Mouse (Mus musculus): ENCODE measurements around the gene Dmac2. TPM values are rescaled to one million over a fixed set of nuclear protein-coding genes. Genes with fewer than 3 reads are reported as not detected.
A peak's percentile ranks its signal among the peaks of the same experiment; 100 is the strongest.

Dmac2 gene
- total RNA-seq, 2 experiments from 2014 or later: 51.0 to 55.7 TPM

DNA sequence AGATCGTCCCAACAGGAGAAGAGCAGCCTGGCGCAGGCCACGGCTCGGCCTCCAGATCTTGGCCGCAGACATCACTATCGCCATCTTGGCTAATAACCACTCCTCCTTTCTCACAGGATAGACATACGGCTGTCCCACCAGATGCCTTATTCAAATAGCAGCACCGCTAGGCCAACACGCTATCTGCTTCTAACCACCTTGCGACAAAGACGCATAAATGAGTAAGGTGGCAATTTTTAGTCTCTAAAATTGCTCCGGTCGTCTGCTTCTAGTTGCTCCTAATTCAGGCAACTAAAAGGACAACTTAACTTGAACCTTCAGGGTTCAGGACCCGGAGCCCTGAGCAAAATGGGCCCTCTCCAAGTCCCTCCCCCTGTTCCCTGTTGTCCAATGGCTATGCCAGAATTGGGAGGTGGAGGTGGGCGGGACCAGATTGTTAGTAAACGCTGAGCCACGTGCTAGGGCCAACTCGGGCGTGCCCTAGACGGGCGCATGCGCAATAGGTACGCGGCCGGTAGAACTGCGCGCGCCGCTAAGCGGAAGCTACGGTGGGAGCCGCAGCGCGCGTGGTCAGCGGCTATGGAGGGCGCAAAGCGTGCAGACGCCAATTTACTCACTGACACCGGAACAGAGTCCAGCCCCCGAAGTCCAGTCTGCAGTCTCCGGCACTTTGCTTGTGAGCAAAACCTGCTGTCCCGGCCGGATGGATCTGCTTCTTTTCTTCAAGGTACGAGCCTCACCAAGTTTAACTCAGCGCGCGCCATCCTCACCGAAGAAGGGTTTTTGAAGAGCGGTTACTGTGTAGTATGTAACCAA, 39.7 kb downstream of the Dmac2 start, which contains the start of the genes Bckdha and Exosc5:
Bckdha (minus strand) TSS at position 325 of the 816 bp plus-strand sequence.
Exosc5 (plus strand) TSS at position 508 of the 816 bp plus-strand sequence.
- DNase-seq (ENCODE audit: extremely low spot score in 1 of 2, low spot score in 2 of 2): peak; percentile 98 to 99
- intact Hi-C loops (cut with DNase I): loop anchor here (1.0 kb wide), 1 partner anchor 17 kb away; no protein-coding TSS in a partner anchor
- TF ChIP-seq CTCF (IDR thresholded peaks at IDR 0.05): no peak
- peak within 1 kb of the TSS; percentile 57 for H3K4me3 ChIP-seq
- H3K27ac ChIP-seq: peak within 1 kb of the TSS; percentile 92

DNA sequence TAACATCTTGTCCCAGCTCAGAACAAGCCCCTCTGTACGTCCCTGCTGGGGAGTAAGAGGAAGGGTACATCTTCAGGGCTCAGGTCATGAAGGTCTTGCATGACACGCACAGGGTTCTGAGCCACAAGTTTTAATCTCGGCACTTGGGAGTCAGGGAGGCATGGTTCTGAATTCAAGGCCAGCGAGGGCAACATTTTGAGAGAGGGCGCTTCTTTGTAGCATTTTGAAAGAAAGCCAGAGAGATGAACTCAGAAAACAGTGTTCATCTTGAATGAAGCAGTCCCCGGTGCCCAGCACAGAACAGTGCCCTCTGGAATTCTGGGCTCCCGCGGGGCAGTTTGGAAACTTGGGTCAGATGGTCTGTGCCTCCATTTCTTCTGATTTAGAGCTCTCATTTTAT, 47.2 kb downstream of the Dmac2 start:
- H3K27ac ChIP-seq: no peak overlapping the region
- DNase-seq (ENCODE audit: extremely low spot score in 1 of 2, low spot score in 2 of 2): no peak
- H3K4me3 ChIP-seq: no peak overlapping the region
- TF ChIP-seq CTCF (IDR thresholded peaks at IDR 0.05): no peak
- intact Hi-C loops (cut with DNase I): no loop called here

DNA sequence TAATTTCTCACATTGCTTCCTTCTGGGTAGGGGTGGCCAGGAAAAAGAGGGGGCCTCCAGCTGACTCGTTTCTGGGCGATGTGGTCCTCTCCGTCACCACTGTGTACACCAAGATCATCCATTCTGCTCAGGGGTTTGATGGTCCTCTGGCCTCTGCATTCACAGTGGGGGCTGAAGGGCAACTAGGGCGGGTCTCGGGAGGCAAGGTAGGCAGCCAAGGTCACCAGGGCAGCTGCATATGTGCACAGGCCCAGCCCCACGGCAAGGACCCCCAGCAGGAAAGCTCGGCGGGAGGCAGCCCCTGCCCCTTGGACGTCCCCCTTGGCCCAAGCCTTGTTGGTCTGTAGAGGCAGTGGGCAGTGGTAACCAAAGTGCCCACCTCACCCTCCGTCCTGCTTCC, 49.9 kb downstream of the Dmac2 start:
- intact Hi-C loops (cut with DNase I): no loop called here
- H3K27ac ChIP-seq: no peak overlapping the region
- no peak for TF ChIP-seq CTCF (IDR thresholded peaks at IDR 0.05)
- H3K4me3 ChIP-seq: no peak overlapping the region
- DNase-seq (ENCODE audit: extremely low spot score in 1 of 2, low spot score in 2 of 2): no peak

DNA sequence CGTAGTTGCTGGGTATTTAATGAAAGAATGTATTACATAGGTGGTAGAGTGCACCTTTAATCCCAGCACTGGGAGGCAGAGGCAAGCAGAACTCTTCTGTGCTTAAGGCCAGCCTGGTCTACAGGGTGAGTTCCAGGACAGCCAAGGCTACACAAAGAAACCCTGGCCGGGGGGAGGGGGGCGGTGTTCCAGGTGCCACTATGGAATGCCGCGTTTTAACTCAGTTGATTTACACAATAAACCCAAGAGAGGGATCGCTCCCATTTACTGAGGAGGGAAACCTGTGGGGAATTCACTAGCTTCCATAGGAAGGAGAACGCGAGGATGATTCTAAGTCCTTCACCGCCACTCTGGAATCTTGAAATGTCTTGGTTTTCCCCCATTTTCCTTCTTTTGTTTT, 50.4 kb downstream of the Dmac2 start:
- DNase-seq (ENCODE audit: extremely low spot score in 1 of 2, low spot score in 2 of 2): no peak
- intact Hi-C loops (cut with DNase I): no loop called here
- TF ChIP-seq CTCF (IDR thresholded peaks at IDR 0.05): no peak
- Histone ChIP-seq H3K27ac (no peak overlapping the region), H3K4me3 (no peak overlapping the region)

DNA sequence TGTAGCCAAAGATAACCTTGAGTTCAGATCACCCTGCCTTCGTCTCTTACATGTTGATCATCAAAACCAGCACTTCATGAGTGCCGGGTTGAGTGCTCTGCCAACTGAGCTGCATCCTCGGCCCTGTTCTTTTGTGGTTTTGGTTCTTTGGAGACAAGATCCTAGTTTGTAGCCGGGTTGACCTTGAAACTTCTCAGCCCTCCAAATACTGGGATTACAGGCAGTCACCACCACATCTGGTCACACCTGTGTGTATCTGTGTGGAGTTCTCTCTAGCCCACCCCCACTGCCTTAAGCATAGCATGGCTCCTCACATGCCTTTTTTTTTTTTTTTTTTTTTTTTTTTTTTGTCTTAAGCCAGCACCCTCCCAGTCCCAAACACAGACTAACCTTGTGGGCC, 50.9 kb downstream of the Dmac2 start:
- no peak overlapping the region for H3K4me3 ChIP-seq
- H3K27ac ChIP-seq: no peak overlapping the region
- no peak for TF ChIP-seq CTCF (IDR thresholded peaks at IDR 0.05)
- intact Hi-C loops (cut with DNase I): no loop called here
- no peak for DNase-seq (ENCODE audit: extremely low spot score in 1 of 2, low spot score in 2 of 2)

DNA sequence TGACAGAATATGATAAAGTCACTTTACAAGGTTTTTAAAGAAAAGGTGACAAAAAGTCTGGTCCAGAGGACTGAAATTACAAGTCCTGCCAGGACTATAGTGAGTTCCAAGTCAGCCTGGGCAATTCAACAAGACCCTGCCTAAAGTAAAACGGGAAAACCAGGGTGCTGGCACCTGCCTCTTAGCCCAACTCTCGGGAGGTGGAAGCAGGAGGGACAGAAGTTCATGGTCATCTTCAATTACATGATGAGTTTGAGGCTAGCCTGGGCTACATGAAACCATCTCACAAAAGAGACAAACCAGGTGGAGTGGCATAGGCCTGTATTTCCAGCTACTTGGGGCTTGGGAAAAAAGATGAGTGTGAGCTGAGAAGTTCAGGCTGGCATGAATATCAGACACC, 52.5 kb downstream of the Dmac2 start:
- DNase-seq (ENCODE audit: extremely low spot score in 1 of 2, low spot score in 2 of 2): no peak
- no peak for TF ChIP-seq CTCF (IDR thresholded peaks at IDR 0.05)
- H3K4me3 ChIP-seq: no peak overlapping the region
- H3K27ac ChIP-seq: no peak overlapping the region
- intact Hi-C loops (cut with DNase I): no loop called here

DNA sequence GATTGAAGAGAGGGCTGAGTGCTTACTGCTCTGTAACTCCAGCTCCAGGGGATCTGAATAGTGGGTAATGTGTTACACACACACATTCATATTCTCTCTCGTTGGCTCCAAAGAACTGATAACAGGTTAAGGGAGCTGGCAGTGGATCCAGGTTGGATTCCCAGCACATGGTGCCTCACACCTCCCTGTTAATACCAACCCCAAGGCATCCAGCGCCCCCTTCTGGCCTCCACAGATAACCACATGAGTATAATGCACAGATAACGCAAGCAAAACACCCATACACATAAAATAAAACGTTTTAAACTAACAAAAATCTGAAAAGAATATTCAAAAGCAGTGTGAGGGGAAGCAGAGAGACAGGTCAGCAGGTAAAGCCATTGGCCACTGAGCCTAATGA, 53.2 kb downstream of the Dmac2 start:
- TF ChIP-seq CTCF (IDR thresholded peaks at IDR 0.05): peak; percentile 14
- intact Hi-C loops (cut with DNase I): no loop called here

DNA sequence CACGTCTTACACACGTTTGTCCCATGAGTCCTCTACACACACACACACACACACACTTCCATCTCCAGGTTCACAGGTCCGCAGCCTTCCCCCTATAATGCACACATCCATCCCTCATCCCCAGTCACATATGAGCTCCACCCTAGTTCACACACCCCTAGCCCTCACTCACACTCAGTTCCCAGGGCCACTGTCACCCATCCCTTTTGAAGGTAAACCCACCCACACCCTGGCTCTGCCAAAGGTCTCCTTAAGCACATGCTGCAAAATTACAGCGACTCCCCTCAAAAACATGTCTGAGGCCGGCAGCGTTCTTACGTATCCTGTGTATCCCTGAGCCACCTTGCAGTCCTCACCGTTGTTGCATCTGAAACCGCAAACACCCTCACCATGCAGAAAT, 55.1 kb downstream of the Dmac2 start:
- intact Hi-C loops (cut with DNase I): no loop called here
- DNase-seq (ENCODE audit: extremely low spot score in 1 of 2, low spot score in 2 of 2): no peak
- Histone ChIP-seq H3K4me3 (peak overlapping the region; percentile 38), H3K27ac (no peak overlapping the region)
- no peak for TF ChIP-seq CTCF (IDR thresholded peaks at IDR 0.05)

More for the DNA sequence above, 53.2 kb downstream of the Dmac2 start:
- H3K27ac ChIP-seq: no peak overlapping the region
- no peak for DNase-seq (ENCODE audit: extremely low spot score in 1 of 2, low spot score in 2 of 2)
- no peak overlapping the region for H3K4me3 ChIP-seq

DNA sequence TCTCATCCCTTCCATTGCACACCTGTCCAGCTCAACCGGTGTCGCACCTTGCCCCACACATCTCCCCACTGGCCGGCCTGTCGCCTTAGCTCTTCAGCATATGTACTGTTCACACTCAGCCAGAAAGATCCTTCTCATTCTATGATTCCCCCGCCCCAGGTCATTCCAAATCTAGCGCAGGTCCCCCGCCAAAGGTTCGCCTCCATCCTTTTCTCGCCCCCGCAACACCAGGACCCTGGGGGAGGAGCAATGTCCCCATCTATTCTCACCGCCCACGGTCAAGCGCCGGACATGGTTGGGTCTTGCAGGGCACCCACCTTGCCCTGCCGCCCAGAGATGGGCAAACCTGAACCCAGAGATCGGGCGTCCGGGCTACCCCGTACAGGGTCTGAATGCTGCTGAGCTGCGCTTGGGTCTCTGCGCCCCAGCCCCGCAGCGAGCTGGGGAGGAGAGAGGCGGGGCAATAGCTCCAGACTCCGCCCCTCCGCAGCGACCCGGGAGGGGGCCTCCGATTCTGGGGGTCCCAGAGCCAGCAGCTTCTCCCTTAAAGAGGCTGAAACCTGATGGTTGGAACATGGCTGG, 55.6 kb downstream of the Dmac2 start, which contains the start of gene Tmem91:
Tmem91 (minus strand) TSS at position 448 of the 582 bp plus-strand sequence.
- intact Hi-C loops (cut with DNase I): no loop called here
- no peak for TF ChIP-seq CTCF (IDR thresholded peaks at IDR 0.05)
- H3K4me3 ChIP-seq: peak within 1 kb of the TSS; percentile 38
- H3K27ac ChIP-seq: no peak within 1 kb of the TSS
- DNase-seq (ENCODE audit: extremely low spot score in 1 of 2, low spot score in 2 of 2): peak in 1 of 2 experiments; percentile 23

Other genes starting within 250 kb of the Dmac2 start
- gene Cnfn, start 249.7 kb upstream of the Dmac2 start, total RNA-seq (2021): not detected
- 1 to 10 TPM; 7.5 to 7.8 TPM for gene Lipe, start 220.7 kb upstream of the Dmac2 start, total RNA-seq (2021)
- not detected for gene Cxcl17, start 206.5 kb upstream of the Dmac2 start, total RNA-seq (2021)
- 1 to 10 TPM; 3.1 to 4.1 TPM for gene Ceacam1, start 141.8 kb upstream of the Dmac2 start, total RNA-seq (2021)
- gene Ceacam2, start 79.6 kb upstream of the Dmac2 start, total RNA-seq (2021): under 1 TPM; 0.35 to 0.68 TPM
- gene Erich4, start 3.5 kb upstream of the Dmac2 start, total RNA-seq (2021): not detected
- gene B3gnt8, start 7.2 kb downstream of the Dmac2 start, total RNA-seq (2021): under 1 TPM; 0.65 to 0.68 TPM
- 10 to 100 TPM; 32.9 to 33.9 TPM for gene Bckdha, start 39.6 kb downstream of the Dmac2 start, total RNA-seq (2021)
- gene Exosc5, start 39.8 kb downstream of the Dmac2 start, total RNA-seq (2021): 10 to 100 TPM; 23.3 to 24.0 TPM
- gene Tmem91, start 55.8 kb downstream of the Dmac2 start, total RNA-seq (2021): 10 to 100 TPM; 20.7 to 29.4 TPM
- 10 to 100 TPM; 21.3 to 25.9 TPM for gene B9d2, start 61.4 kb downstream of the Dmac2 start, total RNA-seq (2021)
- 10 to 100 TPM in 1 of 2 experiments, 1 to 10 TPM in 1; 7.3 to 10.7 TPM for gene Tgfb1, start 67.6 kb downstream of the Dmac2 start, total RNA-seq (2021)
- gene Ccdc97, start 99.7 kb downstream of the Dmac2 start, total RNA-seq (2021): 10 to 100 TPM; 65.4 to 66.5 TPM
- 100 to 1,000 TPM in 1 of 2 experiments, 10 to 100 TPM in 1; 96.5 to 101 TPM for gene Hnrnpul1, start 135.3 kb downstream of the Dmac2 start, total RNA-seq (2021)
- gene Axl, start 169.3 kb downstream of the Dmac2 start, total RNA-seq (2021): 10 to 100 TPM; 33.2 to 40.5 TPM
- gene Cyp2s1, start 197.5 kb downstream of the Dmac2 start, total RNA-seq (2021): 1 to 10 TPM; 3.2 to 4.2 TPM